Mouse (Mus musculus) ES-Bruce4 (cell line): ENCODE measurements around the gene Ttc39d. TPM values are rescaled to one million over a fixed set of nuclear protein-coding genes. Genes with fewer than 3 reads are reported as not detected.

ENCODE experiments used
- H3K27ac ChIP-seq: 2 replicates; pipeline ENCODE4 v1.5.1; 2012; ENCODE audit warnings: low read length, inconsistent platforms; ENCODE audit not compliant: insufficient read depth
- H3K27me3 ChIP-seq: 2 replicates; pipeline ENCODE4 v1.6.1; 2012; ENCODE audit warnings: mild to moderate bottlenecking, low read length, inconsistent platforms; ENCODE audit not compliant: control insufficient read depth, poor library complexity, insufficient read depth, severe bottlenecking
- H3K36me3 ChIP-seq: 2 replicates; pipeline ENCODE4 v1.6.1; 2012; ENCODE audit warnings: inconsistent platforms, mild to moderate bottlenecking, low read length, moderate library complexity; ENCODE audit not compliant: control insufficient read depth, poor library complexity, insufficient read depth, severe bottlenecking
- H3K4me1 ChIP-seq: one replicate; pipeline ENCODE4 v1.8.1; 2011; ENCODE audit warnings: low read length; ENCODE audit not compliant: control insufficient read depth, insufficient read depth
- H3K4me3 ChIP-seq: 2 replicates; pipeline ENCODE4 v1.5.1; 2011; ENCODE audit warnings: low read depth, mild to moderate bottlenecking, low read length
- H3K9ac ChIP-seq: 2 replicates; pipeline ENCODE4 v1.6.1; 2012; ENCODE audit warnings: low read depth, mild to moderate bottlenecking, inconsistent platforms; ENCODE audit not compliant: poor library complexity, severe bottlenecking
- H3K9me3 ChIP-seq: replicated peaks from 2 replicates; pipeline ENCODE4 v1.6.1; 2012; ENCODE audit warnings: mild to moderate bottlenecking, low read length, inconsistent platforms; ENCODE audit not compliant: control insufficient read depth, poor library complexity, insufficient read depth, severe bottlenecking
- CTCF ChIP-seq: IDR thresholded peaks from one replicate; pipeline ENCODE4 v1.8.1; 2011; ENCODE audit warnings: low read depth, low read length
- EP300 ChIP-seq: IDR thresholded peaks from 2 replicates; pipeline ENCODE4 v1.6.1; 2011; ENCODE audit warnings: low read depth, low read length; ENCODE audit not compliant: insufficient read depth
- POLR2A ChIP-seq: IDR thresholded peaks from one replicate; pipeline ENCODE4 v1.8.1; 2011; ENCODE audit warnings: low read length; ENCODE audit not compliant: insufficient read depth
- polyA plus RNA-seq: library from polyadenylated mRNA; stranded (reverse); fragments of >200 nt; gene quantifications from 2 replicates; pipeline ENCODE4 v1.2.4, GENCODE M21; 2011; ENCODE audit warnings: low read depth; ENCODE audit not compliant: missing spikeins, insufficient read depth, insufficient read length

The Ttc39d gene
- polyA plus RNA-seq, 1 experiment = not detected

- Histone ChIP-seq H3K36me3 (no peaks in the 10 kb centered on the region), H3K9me3 (no peaks in the 10 kb centered on the region), H3K27me3 (no peaks in the 10 kb centered on the region), H3K9ac (no peak overlapping the region), H3K4me1 (peaks cover 3% of the 10 kb centered on the region), H3K27ac (no peak overlapping the region), H3K4me3 (no peak overlapping the region)
- no peak for TF ChIP-seq POLR2A
- TF ChIP-seq CTCF = no peak
- TF ChIP-seq EP300 = no peak
These were observed 39.8 kb upstream of the Ttc39d start for GRCm38 (mm10) chr17:80167436-80167835.

GRCm38 (mm10) chr17:80167851-80168251 is 39.4 kb upstream of the Ttc39d start:
- Histone ChIP-seq H3K36me3 (no peaks in the 10 kb centered on the region), H3K27ac (no peak overlapping the region), H3K27me3 (no peaks in the 10 kb centered on the region), H3K9ac (no peak overlapping the region), H3K9me3 (no peaks in the 10 kb centered on the region), H3K4me1 (peaks cover 3% of the 10 kb centered on the region), H3K4me3 (no peak overlapping the region)
- TF ChIP-seq POLR2A (no peak), CTCF (no peak), EP300 (no peak)

GRCm38 (mm10) chr17:80168425-80169182 is 38.7 kb upstream of the Ttc39d start:
- Histone ChIP-seq H3K4me1 (peaks cover 3% of the 10 kb centered on the region), H3K27ac (no peak overlapping the region), H3K4me3 (no peak overlapping the region), H3K9me3 (no peaks in the 10 kb centered on the region), H3K9ac (no peak overlapping the region), H3K36me3 (no peaks in the 10 kb centered on the region), H3K27me3 (no peaks in the 10 kb centered on the region)
- no peak for TF ChIP-seq POLR2A
- no peak for TF ChIP-seq EP300
- no peak for TF ChIP-seq CTCF

GRCm38 (mm10) chr17:80169792-80170191 is 37.5 kb upstream of the Ttc39d start:
- TF ChIP-seq POLR2A (no peak), CTCF (no peak), EP300 (no peak)
- H3K4me1 ChIP-seq = peaks cover 3% of the 10 kb centered on the region
- no peaks in the 10 kb centered on the region for H3K27me3 ChIP-seq

GRCm38 (mm10) chr17:80170951-80171350 is 36.3 kb upstream of the Ttc39d start:
- Histone ChIP-seq H3K9me3 (no peaks in the 10 kb centered on the region), H3K9ac (no peak overlapping the region), H3K4me1 (peaks cover 3% of the 10 kb centered on the region), H3K36me3 (no peaks in the 10 kb centered on the region), H3K27me3 (no peaks in the 10 kb centered on the region), H3K27ac (no peak overlapping the region), H3K4me3 (no peak overlapping the region)
- TF ChIP-seq CTCF (no peak), EP300 (no peak), POLR2A (no peak)

More at GRCm38 (mm10) chr17:80169792-80170191, 37.5 kb upstream of the Ttc39d start:
- Histone ChIP-seq H3K36me3 (no peaks in the 10 kb centered on the region), H3K27ac (no peak overlapping the region), H3K9ac (no peak overlapping the region), H3K9me3 (no peaks in the 10 kb centered on the region), H3K4me3 (no peak overlapping the region)

- Histone ChIP-seq H3K27ac (no peak overlapping the region), H3K9me3 (no peaks in the 10 kb centered on the region), H3K27me3 (no peaks in the 10 kb centered on the region), H3K36me3 (no peaks in the 10 kb centered on the region), H3K4me1 (peaks cover 3% of the 10 kb centered on the region), H3K4me3 (no peak overlapping the region), H3K9ac (no peak overlapping the region)
- TF ChIP-seq EP300 (no peak), POLR2A (no peak), CTCF (no peak)
These were observed 35.3 kb upstream of the Ttc39d start for GRCm38 (mm10) chr17:80171948-80172347.
